Mouse (Mus musculus) R1 (cell line): Measurements from ENCODE around the gene Trim58.

Experiments used
- DNase-seq: peaks from one replicate; pipeline ENCODE4 v3.0.0-alpha.2; 2018; ENCODE audit warnings: low read depth, low spot score

Gene Trim58

DNA sequence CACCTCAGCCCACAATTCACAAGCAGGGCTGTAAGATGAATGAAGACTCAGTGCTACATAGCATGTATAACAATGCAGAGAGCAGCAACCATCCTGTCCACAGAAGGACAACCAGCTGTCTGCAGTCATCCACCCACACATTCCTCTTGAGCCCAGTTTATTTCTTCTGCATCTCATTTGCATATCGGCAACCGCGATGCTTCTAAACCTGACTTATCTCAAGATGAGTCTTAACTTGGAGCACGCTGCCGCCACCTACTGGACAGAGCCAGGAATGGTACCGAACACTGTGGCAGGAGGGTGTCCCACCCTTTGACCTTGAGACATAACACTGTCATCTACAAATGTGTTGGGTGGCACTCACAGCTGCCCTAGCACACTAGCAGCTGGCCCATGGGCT, 3.1 kb downstream of the Trim58 start:
- peak; percentile 84 for DNase-seq

GRCm38 (mm10) chr11:58655151-58655550, 14.9 kb downstream of the Trim58 start:
- DNase-seq, result no peak

GRCm38 (mm10) chr11:58658596-58658995, 18.3 kb downstream of the Trim58 start, which contains the start of gene Olfr322:
Gene Olfr322 (plus strand): TSS chr11:58658782.
- no peak for DNase-seq

DNA sequence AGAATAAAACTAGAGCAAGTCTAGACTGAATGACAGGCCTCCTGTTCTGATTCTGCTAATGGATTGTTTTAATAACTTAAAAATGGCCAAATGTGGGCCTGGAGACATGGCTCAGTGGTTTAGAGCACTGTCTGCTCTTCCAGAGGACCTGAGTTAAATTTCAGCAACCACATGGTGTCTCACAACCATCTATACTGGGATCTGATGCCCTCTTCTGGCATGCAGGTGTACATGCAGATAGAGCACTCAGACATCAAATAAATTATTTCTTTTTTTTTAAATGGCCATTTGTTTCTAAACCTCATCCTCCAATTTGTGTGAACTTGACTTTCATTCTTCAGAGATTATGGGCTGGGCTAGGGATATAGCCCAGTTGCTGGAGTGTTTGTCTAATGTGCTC, 29.0 kb downstream of the Trim58 start:
- peak; percentile 42 for DNase-seq

- DNase-seq, result no peak
Measured at GRCm38 (mm10) chr11:58671825-58672224, 31.6 kb downstream of the Trim58 start.

DNA sequence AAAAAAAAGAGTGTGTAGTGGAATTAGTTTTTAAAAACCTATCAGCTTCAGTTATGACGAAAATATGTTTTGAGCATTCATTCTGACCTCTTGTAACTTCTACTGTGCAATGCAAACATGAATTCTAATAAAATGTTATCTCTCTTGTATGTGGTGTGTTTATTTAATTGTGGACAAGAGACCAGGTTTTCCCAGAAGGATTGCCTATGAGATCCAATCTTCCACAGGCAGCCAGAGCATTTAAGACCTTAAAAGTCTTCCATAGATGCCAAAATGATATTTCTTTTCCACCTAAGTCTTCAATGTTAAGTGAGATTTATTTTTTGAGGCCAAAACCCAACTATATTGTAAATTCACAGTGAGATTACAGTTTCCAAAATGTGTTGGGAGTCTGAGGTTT, 40.5 kb downstream of the Trim58 start, which contains the start of gene Olfr320:
Gene Olfr320 (plus strand): TSS at position 301 of the 400 bp plus-strand sequence.
- DNase-seq, result no peak

- no peak for DNase-seq
Measured at GRCm38 (mm10) chr11:58698862-58699261, 58.6 kb downstream of the Trim58 start, which contains the start of gene Olfr319. Gene Olfr319 (plus strand): TSS chr11:58699162.
